Mouse (Mus musculus) layer of hippocampus, adult 9-11 months (tissue): ENCODE results near the gene Btbd17.
A peak's percentile ranks its signal among the peaks of the same experiment; 100 is the strongest.

Experiments
- DNase-seq: peaks from one replicate; pipeline ENCODE4 v3.0.0; 2022

The Btbd17 gene

DNA sequence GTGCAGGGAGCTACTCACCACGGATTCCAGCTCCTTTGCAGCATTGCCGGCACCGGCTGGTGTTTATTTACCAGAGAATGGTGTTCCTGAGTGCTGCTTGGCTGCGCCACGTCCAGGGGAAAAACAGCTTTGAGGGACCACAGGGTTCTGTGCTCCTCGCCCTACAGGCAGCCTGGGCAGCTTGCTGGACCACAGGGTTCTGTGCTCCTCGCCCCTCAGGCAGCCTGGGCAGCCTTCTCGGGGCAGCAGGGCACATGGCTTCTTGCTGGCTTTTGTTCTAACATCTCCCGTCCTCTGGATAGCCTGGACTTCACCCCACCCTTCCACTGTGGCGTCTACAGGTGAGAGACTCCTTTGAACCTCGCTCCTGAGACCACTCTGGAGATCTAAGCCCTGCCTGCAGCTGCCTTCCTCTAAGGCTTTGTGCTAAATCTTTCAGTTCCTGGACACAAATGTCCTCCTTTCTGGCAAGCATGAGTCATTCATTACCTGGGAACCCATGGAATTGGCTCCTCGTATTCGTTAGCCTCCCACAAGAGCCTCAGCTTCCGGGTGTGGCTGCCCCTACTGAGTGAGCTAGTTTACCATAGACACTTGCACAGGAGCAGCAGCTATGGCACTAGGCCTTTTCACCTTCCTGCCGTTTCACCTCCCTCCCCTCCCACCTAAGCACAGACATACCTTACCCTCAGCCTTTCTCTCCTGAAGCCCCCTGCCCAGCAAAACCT lies 7.0 kb upstream of the Btbd17 start:
- no peak for DNase-seq

- no peak for DNase-seq
Measured at GRCm38 (mm10) chr11:114801906-114802305, 6.2 kb upstream of the Btbd17 start.

DNA sequence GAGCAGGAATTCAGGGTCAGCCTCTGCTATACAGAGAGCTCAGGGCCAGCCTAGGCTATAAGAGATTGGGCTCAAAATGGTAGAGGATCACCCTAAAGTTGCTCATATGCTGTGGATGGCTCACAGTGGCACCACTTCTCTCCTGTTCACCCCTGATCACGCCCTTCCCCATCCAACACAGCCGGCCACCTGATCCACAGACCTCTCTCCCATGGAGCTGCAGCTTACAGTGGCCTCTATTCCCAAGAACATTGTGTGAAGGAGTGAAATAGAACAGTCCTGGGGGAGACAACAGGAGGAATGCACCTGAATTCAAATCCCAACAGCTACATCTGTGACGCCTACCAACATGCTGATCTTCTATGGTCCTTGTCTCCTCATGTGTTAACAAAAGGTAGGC lies 2.9 kb upstream of the Btbd17 start, which contains the start of gene Gpr142:
Gpr142 (plus strand) TSS at position 301 of the 400 bp plus-strand sequence.
- DNase-seq, result no peak

- no peak for DNase-seq
Measured at GRCm38 (mm10) chr11:114797981-114798380, 2.2 kb upstream of the Btbd17 start.

DNA sequence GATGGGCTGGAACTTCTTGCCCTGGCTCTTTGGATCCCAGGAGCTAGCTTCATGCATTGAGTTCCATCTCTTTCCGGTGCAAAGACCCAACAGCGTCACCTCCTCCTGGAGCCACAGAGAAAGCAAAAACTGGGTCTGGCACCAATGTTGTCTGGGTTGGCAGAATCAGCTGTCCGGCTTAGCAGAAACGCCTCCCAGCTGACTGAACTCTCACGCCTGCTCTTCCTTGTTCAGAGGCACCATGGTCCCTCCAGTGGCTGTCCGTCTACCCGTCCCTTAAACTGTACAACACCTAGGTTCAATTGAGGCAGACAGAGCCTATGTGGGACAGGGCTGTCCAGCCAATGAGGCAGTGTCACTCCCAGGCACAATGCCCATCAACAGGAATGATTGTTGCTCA lies 1.4 kb upstream of the Btbd17 start:
- no peak for DNase-seq

DNA sequence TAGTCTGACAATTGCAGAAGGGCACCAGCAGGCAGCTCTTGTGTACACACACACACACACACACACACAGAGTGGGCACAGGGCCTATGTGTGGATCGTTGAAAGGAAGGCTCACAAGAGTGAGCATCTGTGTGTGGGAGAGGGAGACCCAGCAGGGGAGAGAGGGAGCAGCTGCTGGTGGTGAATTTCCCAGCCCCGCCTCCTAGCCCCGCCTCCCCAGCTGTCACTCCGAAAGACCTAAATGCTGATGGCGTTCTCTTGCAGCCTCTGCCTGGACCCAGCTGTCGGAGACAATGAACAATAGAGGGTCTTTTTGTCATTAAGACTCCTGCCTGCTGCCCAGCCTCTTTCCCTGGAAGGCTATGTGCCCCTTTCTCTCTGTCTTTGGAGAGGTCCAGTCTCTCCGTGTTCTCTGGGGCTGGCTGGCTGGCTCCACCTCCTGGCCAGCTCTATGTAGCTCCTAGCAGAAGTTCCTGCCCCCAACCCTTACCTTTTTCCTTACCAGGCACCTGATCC lies 456 bp downstream of the Btbd17 start:
- peak; percentile 97 for DNase-seq

GRCm38 (mm10) chr11:114794691-114795090 lies 1.1 kb downstream of the Btbd17 start:
- no peak for DNase-seq

GRCm38 (mm10) chr11:114793868-114794545 lies 1.7 kb downstream of the Btbd17 start:
- DNase-seq, result no peak

- DNase-seq, result peak; percentile 48
Measured at GRCm38 (mm10) chr11:114792931-114793494, 2.7 kb downstream of the Btbd17 start.

- DNase-seq, result peak; percentile 42
Measured at GRCm38 (mm10) chr11:114791891-114792411, 3.8 kb downstream of the Btbd17 start.

DNA sequence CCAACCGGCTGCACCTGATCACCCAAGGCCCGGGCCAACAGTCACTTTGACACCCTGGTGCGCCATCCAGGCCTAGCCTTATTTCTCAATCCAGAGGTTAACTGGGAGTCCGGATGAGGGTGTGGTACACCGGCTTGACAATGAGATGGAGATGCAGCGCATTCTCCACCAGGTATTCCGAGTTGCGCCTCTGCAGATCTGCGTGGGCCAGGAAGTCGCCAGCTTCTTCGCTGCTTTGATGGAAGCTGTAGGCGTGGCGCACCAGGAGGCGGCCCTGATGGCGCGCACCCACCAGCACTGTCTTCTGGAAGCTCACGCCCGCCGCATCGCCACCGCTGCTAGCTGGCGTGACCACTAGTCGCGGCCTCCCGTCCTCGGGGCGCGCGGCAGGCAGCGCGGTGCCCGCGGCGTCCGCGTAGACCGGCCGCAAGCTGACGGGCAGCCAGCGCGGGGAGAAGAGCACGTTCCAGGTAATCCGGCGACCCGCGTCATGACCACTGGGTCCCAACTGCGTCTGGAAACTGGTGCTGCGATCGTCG lies 4.3 kb downstream of the Btbd17 start:
- DNase-seq, result no peak

GRCm38 (mm10) chr11:114790841-114791240 lies 4.9 kb downstream of the Btbd17 start:
- DNase-seq, result no peak

GRCm38 (mm10) chr11:114790171-114790570 lies 5.6 kb downstream of the Btbd17 start:
- DNase-seq, result no peak

DNA sequence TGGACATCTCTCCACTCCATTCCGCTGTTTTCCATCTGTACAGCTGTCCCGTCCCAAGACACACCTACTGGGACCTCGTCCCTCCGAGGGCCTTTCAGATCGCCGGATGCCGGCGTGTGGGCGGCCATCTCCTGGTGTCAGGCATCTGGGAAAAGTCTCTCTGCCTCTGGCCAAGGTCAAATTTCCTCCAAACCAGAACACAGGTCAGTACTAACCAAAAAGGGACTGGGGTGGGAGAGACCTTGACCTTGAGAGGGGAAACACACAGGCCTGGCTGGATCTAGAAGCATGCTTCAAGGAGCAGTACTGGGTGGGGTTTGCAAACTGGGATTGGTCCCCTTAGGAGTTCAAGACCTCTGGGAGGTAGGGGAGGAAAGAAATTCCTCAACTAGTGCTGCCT lies 6.0 kb downstream of the Btbd17 start:
- DNase-seq, result no peak

DNA sequence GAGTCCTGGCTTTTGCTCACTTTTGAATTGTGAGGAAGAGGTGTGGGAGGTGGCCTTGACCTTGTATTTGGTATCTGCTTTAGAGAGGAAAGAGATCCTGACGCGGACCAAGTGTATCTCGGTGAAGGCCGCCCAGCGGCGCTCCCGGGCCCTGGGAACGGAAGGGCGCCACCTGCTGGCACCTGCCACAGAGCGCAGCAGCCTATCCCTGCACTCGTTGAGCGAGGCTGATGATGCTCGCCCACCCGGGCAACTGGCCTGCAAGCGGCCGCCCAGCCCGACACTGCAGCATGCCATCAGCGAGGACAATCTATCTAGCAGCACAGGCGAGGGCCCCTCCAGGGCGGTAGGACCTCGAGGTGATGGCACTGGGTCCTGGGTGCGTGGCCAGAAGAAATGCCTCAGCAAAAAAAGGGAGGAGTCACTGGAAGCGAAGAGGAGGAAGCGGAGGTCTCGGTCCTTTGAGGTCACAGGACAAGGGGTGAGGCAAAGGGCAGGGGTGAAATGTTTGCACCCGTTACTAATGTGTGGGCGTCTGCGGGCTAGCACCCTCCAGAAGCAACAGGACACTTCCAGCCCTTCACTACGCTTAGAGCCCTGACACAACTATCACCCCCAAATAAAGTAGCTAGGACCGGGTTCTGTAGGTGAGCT lies 6.6 kb downstream of the Btbd17 start:
- peak; percentile 68 for DNase-seq

GRCm38 (mm10) chr11:114787611-114788010 lies 8.1 kb downstream of the Btbd17 start:
- no peak for DNase-seq

GRCm38 (mm10) chr11:114786326-114786725 lies 9.4 kb downstream of the Btbd17 start:
- peak; percentile 23 for DNase-seq

DNA sequence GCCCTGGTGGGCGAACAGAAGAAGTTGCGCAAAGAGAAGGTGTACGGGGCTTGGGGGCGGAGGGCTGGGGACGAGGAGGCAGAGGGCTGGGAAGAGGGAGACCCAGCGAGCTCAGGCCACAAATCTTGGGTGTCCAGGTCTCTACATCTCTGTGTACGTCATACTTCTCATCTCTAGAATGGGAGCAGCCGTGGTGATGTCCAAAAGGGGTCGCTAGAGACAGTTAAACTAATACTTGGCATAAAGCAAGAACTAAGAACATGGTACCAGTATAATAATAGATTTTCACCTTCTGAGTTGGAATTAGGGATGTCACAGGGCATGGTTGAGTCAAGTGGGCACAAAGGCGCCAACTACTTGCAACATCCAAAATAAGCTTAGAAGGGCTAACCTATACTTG lies 9.9 kb downstream of the Btbd17 start:
- DNase-seq, result no peak

- DNase-seq, result no peak
Measured at GRCm38 (mm10) chr11:114780076-114780475, 15.7 kb downstream of the Btbd17 start.

DNA sequence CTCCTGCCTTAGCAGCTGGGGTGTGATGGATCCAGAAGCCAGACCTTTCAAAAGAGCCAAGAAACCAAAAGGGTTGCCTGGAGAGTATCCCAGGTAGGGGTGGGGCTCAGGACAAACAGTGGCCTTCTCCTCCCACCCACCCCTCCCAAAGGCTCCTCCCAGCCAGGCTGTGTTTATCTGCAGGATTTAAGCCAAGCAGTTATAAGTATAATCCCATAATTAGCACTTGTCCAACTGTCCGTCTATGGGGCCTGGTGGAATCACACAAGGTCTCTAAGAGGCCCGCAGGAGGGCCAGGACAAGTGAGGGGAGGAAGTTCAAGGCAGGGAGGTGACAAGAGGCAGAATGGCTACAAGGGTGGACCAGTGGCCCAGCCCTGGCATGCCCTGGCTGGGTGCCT lies 23.8 kb downstream of the Btbd17 start:
- no peak for DNase-seq

GRCm38 (mm10) chr11:114769911-114770310 lies 25.8 kb downstream of the Btbd17 start:
- DNase-seq, result no peak
